Mouse (Mus musculus): ENCODE measurements around the gene Lrrc1. TPM values are rescaled to one million over a fixed set of nuclear protein-coding genes. Genes with fewer than 3 reads are reported as not detected.
A peak's percentile ranks its signal among the peaks of the same experiment; 100 is the strongest.

Gene Lrrc1
- polyA plus RNA-seq, 1 experiment = 4.4 TPM

- Histone ChIP-seq H3K27me3 (ENCODE audit: control insufficient read depth, insufficient read depth, insufficient read length) (no peaks in the 10 kb centered on the region), H3K79me3 (ENCODE audit: low read depth) (no peaks in the 10 kb centered on the region), H3K36me3 (ENCODE audit: control insufficient read depth, insufficient read depth) (no peaks in the 10 kb centered on the region), H3K4me3 (ENCODE audit: insufficient read depth, poor library complexity, severe bottlenecking) (no peak overlapping the region), H3ac (ENCODE audit: control insufficient read depth, insufficient read length, low read depth) (no peak overlapping the region), H3K79me2 (ENCODE audit: control insufficient read depth, insufficient read depth) (no peaks in the 10 kb centered on the region)
- TF ChIP-seq CTCF (IDR thresholded peaks at IDR 0.05; ENCODE audit: control insufficient read depth, insufficient read depth, insufficient read length) = no peak
- no peak for TF ChIP-seq MYOD1 (IDR thresholded peaks at IDR 0.05; ENCODE audit: control insufficient read depth, insufficient read length, low read depth)
- no peak for TF ChIP-seq FOSL1 (IDR thresholded peaks at IDR 0.05; ENCODE audit: insufficient read depth, low read length, poor library complexity, severe bottlenecking)
- TF ChIP-seq USF1 (IDR thresholded peaks at IDR 0.05; ENCODE audit: low read depth) = no peak
- TF ChIP-seq MAX (IDR thresholded peaks at IDR 0.05) = no peak
- TF ChIP-seq CEBPB (IDR thresholded peaks at IDR 0.05; ENCODE audit: low read depth) = no peak
- no peak for TF ChIP-seq MYOG (IDR thresholded peaks at IDR 0.05; ENCODE audit: control insufficient read depth, extremely low read depth, insufficient read length)
These were observed 24.3 kb upstream of the Lrrc1 start for GRCm38 (mm10) chr9:77568789-77569506.

GRCm38 (mm10) chr9:77561827-77562226, 17.2 kb upstream of the Lrrc1 start:
- H3K36me3 ChIP-seq (ENCODE audit: control insufficient read depth, insufficient read depth) = no peaks in the 10 kb centered on the region
- no peaks in the 10 kb centered on the region for H3K27me3 ChIP-seq (ENCODE audit: control insufficient read depth, insufficient read depth, insufficient read length)
- H3ac ChIP-seq (ENCODE audit: control insufficient read depth, insufficient read length, low read depth) = no peak overlapping the region
- no peaks in the 10 kb centered on the region for H3K79me2 ChIP-seq (ENCODE audit: control insufficient read depth, insufficient read depth)
- H3K4me3 ChIP-seq (ENCODE audit: insufficient read depth, poor library complexity, severe bottlenecking) = no peak overlapping the region
- no peak for TF ChIP-seq FOSL1 (IDR thresholded peaks at IDR 0.05; ENCODE audit: insufficient read depth, low read length, poor library complexity, severe bottlenecking)
- H3K79me3 ChIP-seq (ENCODE audit: low read depth) = no peaks in the 10 kb centered on the region

- no peak for TF ChIP-seq FOSL1 (IDR thresholded peaks at IDR 0.05; ENCODE audit: insufficient read depth, low read length, poor library complexity, severe bottlenecking)
- no peak for TF ChIP-seq MYOD1 (IDR thresholded peaks at IDR 0.05; ENCODE audit: control insufficient read depth, insufficient read length, low read depth)
- no peak for TF ChIP-seq MYOG (IDR thresholded peaks at IDR 0.05; ENCODE audit: control insufficient read depth, extremely low read depth, insufficient read length)
- TF ChIP-seq MAX (IDR thresholded peaks at IDR 0.05) = no peak
- no peak for TF ChIP-seq CEBPB (IDR thresholded peaks at IDR 0.05; ENCODE audit: low read depth)
- Histone ChIP-seq H3K36me3 (ENCODE audit: control insufficient read depth, insufficient read depth) (no peaks in the 10 kb centered on the region), H3K79me3 (ENCODE audit: low read depth) (no peaks in the 10 kb centered on the region), H3ac (ENCODE audit: control insufficient read depth, insufficient read length, low read depth) (no peak overlapping the region), H3K27me3 (ENCODE audit: control insufficient read depth, insufficient read depth, insufficient read length) (no peaks in the 10 kb centered on the region), H3K79me2 (ENCODE audit: control insufficient read depth, insufficient read depth) (no peaks in the 10 kb centered on the region), H3K4me3 (ENCODE audit: insufficient read depth, poor library complexity, severe bottlenecking) (no peak overlapping the region)
These were observed 13.3 kb upstream of the Lrrc1 start for GRCm38 (mm10) chr9:77557963-77558362.

GRCm38 (mm10) chr9:77557181-77557580, 12.5 kb upstream of the Lrrc1 start:
- Histone ChIP-seq H3K79me3 (ENCODE audit: low read depth) (no peaks in the 10 kb centered on the region), H3ac (ENCODE audit: control insufficient read depth, insufficient read length, low read depth) (no peak overlapping the region), H3K36me3 (ENCODE audit: control insufficient read depth, insufficient read depth) (no peaks in the 10 kb centered on the region), H3K27me3 (ENCODE audit: control insufficient read depth, insufficient read depth, insufficient read length) (no peaks in the 10 kb centered on the region), H3K4me3 (ENCODE audit: insufficient read depth, poor library complexity, severe bottlenecking) (no peak overlapping the region), H3K79me2 (ENCODE audit: control insufficient read depth, insufficient read depth) (no peaks in the 10 kb centered on the region)
- TF ChIP-seq USF1 (IDR thresholded peaks at IDR 0.05; ENCODE audit: low read depth) (no peak), MAX (IDR thresholded peaks at IDR 0.05) (no peak), CEBPB (IDR thresholded peaks at IDR 0.05; ENCODE audit: low read depth) (no peak), CTCF (IDR thresholded peaks at IDR 0.05; ENCODE audit: control insufficient read depth, insufficient read depth, insufficient read length) (no peak), MYOG (IDR thresholded peaks at IDR 0.05; ENCODE audit: control insufficient read depth, extremely low read depth, insufficient read length) (no peak), MYOD1 (IDR thresholded peaks at IDR 0.05; ENCODE audit: control insufficient read depth, insufficient read length, low read depth) (no peak), FOSL1 (IDR thresholded peaks at IDR 0.05; ENCODE audit: insufficient read depth, low read length, poor library complexity, severe bottlenecking) (no peak)

DNA sequence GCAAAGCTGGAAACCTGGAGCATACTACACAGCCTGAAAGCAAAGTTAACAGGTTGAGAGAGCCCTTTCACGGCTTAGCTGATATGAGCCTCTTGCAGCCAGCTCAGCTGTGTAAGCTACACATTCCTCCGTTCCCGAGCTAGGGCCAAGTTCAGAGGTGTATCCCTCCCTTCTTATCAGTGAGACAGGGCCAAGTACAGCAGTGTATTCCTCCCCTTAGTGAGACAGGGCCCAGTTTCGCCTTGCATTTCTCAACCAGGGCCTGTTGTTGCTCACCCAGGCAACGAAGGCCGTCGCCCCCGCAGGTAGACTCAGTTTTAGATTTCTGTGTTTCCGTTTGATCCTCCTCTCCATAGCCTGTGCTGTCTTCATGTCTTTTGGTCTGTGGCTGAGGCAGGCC, 11.8 kb upstream of the Lrrc1 start:
- TF ChIP-seq FOSL1 (IDR thresholded peaks at IDR 0.05; ENCODE audit: insufficient read depth, low read length, poor library complexity, severe bottlenecking) (no peak), MYOG (IDR thresholded peaks at IDR 0.05; ENCODE audit: control insufficient read depth, extremely low read depth, insufficient read length) (no peak), USF1 (IDR thresholded peaks at IDR 0.05; ENCODE audit: low read depth) (no peak), MYOD1 (IDR thresholded peaks at IDR 0.05; ENCODE audit: control insufficient read depth, insufficient read length, low read depth) (no peak), CEBPB (IDR thresholded peaks at IDR 0.05; ENCODE audit: low read depth) (no peak), MAX (IDR thresholded peaks at IDR 0.05) (no peak)
- no peaks in the 10 kb centered on the region for H3K36me3 ChIP-seq (ENCODE audit: control insufficient read depth, insufficient read depth)
- H3K79me3 ChIP-seq (ENCODE audit: low read depth) = no peaks in the 10 kb centered on the region
- no peaks in the 10 kb centered on the region for H3K27me3 ChIP-seq (ENCODE audit: control insufficient read depth, insufficient read depth, insufficient read length)
- H3K79me2 ChIP-seq (ENCODE audit: control insufficient read depth, insufficient read depth) = no peaks in the 10 kb centered on the region
- H3ac ChIP-seq (ENCODE audit: control insufficient read depth, insufficient read length, low read depth) = no peak overlapping the region
- H3K4me3 ChIP-seq (ENCODE audit: insufficient read depth, poor library complexity, severe bottlenecking) = no peak overlapping the region

DNA sequence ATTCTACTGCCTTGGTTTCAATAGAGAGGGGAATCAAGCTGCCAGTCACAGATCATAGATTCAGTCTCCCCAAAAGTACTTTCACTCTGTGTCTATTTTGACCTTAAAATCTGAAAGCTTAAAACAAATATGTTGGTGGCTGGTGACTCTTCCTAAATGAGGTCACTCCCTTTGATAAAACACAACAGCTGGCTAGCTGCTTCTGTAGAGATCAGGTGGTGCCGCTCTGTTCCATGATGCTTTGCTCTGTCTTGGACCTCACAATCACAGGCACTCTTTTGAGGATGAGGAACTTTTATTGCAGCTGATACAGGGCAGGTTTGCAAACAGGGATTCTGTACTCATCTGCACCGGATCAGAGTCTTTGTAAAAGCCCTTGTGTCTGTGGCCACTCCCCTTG, 8.8 kb upstream of the Lrrc1 start:
- H3K79me3 ChIP-seq (ENCODE audit: low read depth) = no peaks in the 10 kb centered on the region
- H3ac ChIP-seq (ENCODE audit: control insufficient read depth, insufficient read length, low read depth) = no peak overlapping the region
- H3K4me3 ChIP-seq (ENCODE audit: insufficient read depth, poor library complexity, severe bottlenecking) = no peak overlapping the region
- no peaks in the 10 kb centered on the region for H3K27me3 ChIP-seq (ENCODE audit: control insufficient read depth, insufficient read depth, insufficient read length)
- TF ChIP-seq MYOG (IDR thresholded peaks at IDR 0.05; ENCODE audit: control insufficient read depth, extremely low read depth, insufficient read length) (no peak), MAX (IDR thresholded peaks at IDR 0.05) (no peak), MYOD1 (IDR thresholded peaks at IDR 0.05; ENCODE audit: control insufficient read depth, insufficient read length, low read depth) (peak; percentile 54), USF1 (IDR thresholded peaks at IDR 0.05; ENCODE audit: low read depth) (no peak), CEBPB (IDR thresholded peaks at IDR 0.05; ENCODE audit: low read depth) (no peak)
- no peaks in the 10 kb centered on the region for H3K36me3 ChIP-seq (ENCODE audit: control insufficient read depth, insufficient read depth)
- H3K79me2 ChIP-seq (ENCODE audit: control insufficient read depth, insufficient read depth) = no peaks in the 10 kb centered on the region
